Comparison of ENCODE assay signal across 14 mouse cellular contexts in genomic region chr6:54352931-54353690, GRCm38 (mm10). TPM values are rescaled to one million over a fixed set of nuclear protein-coding genes. Genes with fewer than 3 reads are reported as not detected.
A peak's percentile ranks its signal among the peaks of the same experiment; 100 is the strongest.
DNase-seq lines count a peak whose midpoint lies in the region; ATAC-seq and TF ChIP-seq lines count a peak whose summit lies in the region.
"Had no signal": no experiment of that assay in that cellular context is flagged by ENCODE, and none has a peak within 500 bp of the region (broad histone marks: within the 10 kb centered on the region; RNA-seq: fewer than 3 reads in every experiment).

No protein-coding gene starts in this region.

- 57% methylated on average over 14 of the region's 14 CpGs for WGBS in heart, embryonic 12.5 days
- 33% methylated on average over 14 of the region's 14 CpGs for WGBS in kidney, adult 2 months

- H3K4me1 ChIP-seq in heart, embryonic 12.5 days (replicated peaks): peaks cover 10% of the 10 kb centered on the region
- peaks cover 21% of the 10 kb centered on the region; the same call in 1 of the 2 replicates for H3K4me1 ChIP-seq in kidney, adult 2 months (ENCODE audit: control insufficient read depth, insufficient read depth, low read length)
- H3K4me1 ChIP-seq: embryonic facial prominence, embryonic 12.5 days had no signal

- no peak overlapping the region for H3K27ac ChIP-seq in heart, embryonic 12.5 days (ENCODE audit: poor library complexity, severe bottlenecking)
- H3K27ac ChIP-seq in kidney, adult 2 months (ENCODE audit: insufficient read depth, low read depth, low read length): peak overlapping the region; percentile 13; the same call in 1 of the 2 replicates
- H3K27ac ChIP-seq: embryonic facial prominence, embryonic 12.5 days; macrophage had no signal

- no peak for TF ChIP-seq POLR2A in kidney, adult 2 months (IDR thresholded peaks at IDR 0.05; ENCODE audit: low read depth, low read length)

- H3K9ac ChIP-seq in heart, embryonic 12.5 days: no peak overlapping the region
- H3K9ac ChIP-seq: embryonic facial prominence, embryonic 12.5 days had no signal

- TF ChIP-seq CTCF in kidney, adult 2 months (conservative IDR thresholded peaks at IDR 0.05; ENCODE audit: insufficient read depth, insufficient read length, low read depth, low read length): no peak

- no peaks in the 10 kb centered on the region for H3K27me3 ChIP-seq in heart, embryonic 12.5 days (replicated peaks)
- no peaks in the 10 kb centered on the region for H3K27me3 ChIP-seq in kidney, adult 2 months (replicated peaks; ENCODE audit: control insufficient read depth, insufficient read depth, low read length)
- H3K27me3 ChIP-seq: embryonic facial prominence, embryonic 12.5 days had no signal

- H3K4me3 ChIP-seq in heart, embryonic 12.5 days: no peak overlapping the region
- no peak overlapping the region for H3K4me3 ChIP-seq in kidney, adult 2 months (ENCODE audit: insufficient read depth, low read depth, low read length)
- H3K4me3 ChIP-seq: embryonic facial prominence, embryonic 12.5 days had no signal

- peak; percentile 85 for DNase-seq in heart, adult 11 months
- peak; percentile 22 for DNase-seq in adipocyte (ENCODE audit: low spot score)
- DNase-seq in kidney, adult 2 months: peak; percentile 78
- peak; percentile 12 to 32 for DNase-seq in lung, postnatal 4 days
- DNase-seq in right cerebral cortex, adult 2 months (ENCODE audit: low spot score in 2 of 2): no peak
- DNase-seq in Muller cell, postnatal 12 days (ENCODE audit: inconsistent ontology term): no peak
- DNase-seq in spleen, postnatal 4 days (ENCODE audit: low spot score in 2 of 2): no peak
- DNase-seq: cerebellum, adult 8-10 months; heart, adult 18-20 months; thymus, adult 18-20 months had no signal

- no peaks in the 10 kb centered on the region for H3K9me3 ChIP-seq in heart, embryonic 12.5 days (replicated peaks)
- H3K9me3 ChIP-seq: embryonic facial prominence, embryonic 12.5 days had no signal

- no peak for ATAC-seq in heart, embryonic 12.5 days (ENCODE audit: insufficient number of reproducible peaks, low FRiP score)
- ATAC-seq: forebrain, embryonic 16.5 days had no signal

- H3K36me3 ChIP-seq in heart, embryonic 12.5 days: no peaks in the 10 kb centered on the region
- no peaks in the 10 kb centered on the region for H3K36me3 ChIP-seq in kidney, adult 2 months (ENCODE audit: control insufficient read depth, insufficient read depth, low read length)
- H3K36me3 ChIP-seq: embryonic facial prominence, embryonic 12.5 days had no signal

- no peak overlapping the region for H3K4me2 ChIP-seq in heart, embryonic 12.5 days
- H3K4me2 ChIP-seq: embryonic facial prominence, embryonic 12.5 days had no signal

RNA-seq across cellular contexts. Expression of gene Prr15, which starts 27.5 kb away (rescaled TPM):
- 13.7 and 14.2 TPM in 2 replicates for polyA plus RNA-seq in heart, embryonic 12.5 days (2016; fragmentation: Nextera tagmentation; extraction: Ambion mirVana)
- polyA plus RNA-seq in kidney, adult 2 months (2012; rRNA removed): 6.2 and 6.8 TPM in 2 replicates

Comparison
In these comparisons a context has a peak if more than half of its experiments do, and no peak if none do; other contexts are left out.
1. DNase-seq: peak in heart, adult 11 months (single experiment), adipocyte (single experiment), kidney, adult 2 months (single experiment) and lung, postnatal 4 days (2 of 2); none in right cerebral cortex, adult 2 months (0 of 2), Muller cell, postnatal 12 days (single experiment) and spleen, postnatal 4 days (0 of 2).